Mouse (Mus musculus) lung, adult 18-20 months (tissue): ENCODE measurements around the gene Nfib.

Source experiments
- DNase-seq, 2 experiments: peaks; one replicate each; pipeline ENCODE4 v3.0.0; 2022; ENCODE audit warnings: mixed read lengths in 2 of 2

Nfib gene

DNA sequence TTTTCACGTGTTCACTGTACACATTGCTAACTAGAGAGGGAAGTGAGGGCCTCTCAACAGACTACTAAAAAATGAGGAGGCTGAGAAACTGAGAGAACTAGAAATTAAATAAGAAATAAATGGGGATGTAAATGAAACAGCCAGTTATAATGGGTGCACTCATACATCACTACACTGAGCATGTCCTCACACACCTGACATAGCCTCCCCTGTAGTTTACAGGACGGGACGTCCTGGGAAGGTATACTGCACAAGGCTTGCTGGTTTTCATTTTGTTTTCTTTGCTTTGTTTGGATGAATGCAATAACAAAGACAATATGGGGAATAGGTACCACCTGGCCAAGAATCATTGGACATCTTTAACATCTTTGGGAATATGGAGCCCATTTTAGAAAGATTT, 211.1 kb downstream of the Nfib start:
- no peak for DNase-seq

DNA sequence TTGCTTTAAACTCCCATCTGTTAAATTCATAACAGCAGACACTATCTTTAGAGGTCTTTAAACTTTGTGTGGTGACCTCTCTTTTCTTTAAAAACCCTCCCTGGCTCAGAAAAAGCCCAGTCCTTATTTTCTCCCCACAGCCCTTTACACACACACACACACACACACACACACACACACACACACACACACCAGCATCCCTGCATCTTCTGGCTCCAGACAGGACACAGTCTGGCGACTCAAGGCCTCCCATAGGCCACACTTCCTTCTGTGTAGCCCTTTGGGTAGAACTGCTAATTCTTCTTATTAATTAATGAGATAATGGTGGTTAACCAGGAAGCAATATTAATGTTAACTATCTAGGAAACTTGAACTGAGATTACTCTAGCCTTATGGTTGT, 211.7 kb downstream of the Nfib start:
- DNase-seq, result no peak

DNA sequence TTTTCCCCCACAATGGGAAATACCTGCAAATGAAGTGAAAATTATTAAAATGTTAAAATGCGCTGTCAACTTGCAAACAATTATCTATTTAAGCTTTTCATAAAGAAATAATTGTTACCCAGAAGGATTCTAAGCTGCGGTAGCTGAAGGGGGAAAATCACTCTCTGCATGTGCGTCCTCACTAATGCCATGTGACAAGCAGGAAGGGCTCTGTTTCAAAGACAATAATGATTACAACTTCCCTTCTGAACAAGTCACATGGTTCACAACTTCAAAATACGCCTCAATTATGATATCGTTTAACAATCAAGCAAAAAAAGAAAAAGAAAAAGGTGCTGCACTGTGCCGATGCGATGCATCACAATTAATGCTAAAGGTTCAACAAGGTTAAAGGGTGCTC, 212.2 kb downstream of the Nfib start:
- no peak for DNase-seq

DNA sequence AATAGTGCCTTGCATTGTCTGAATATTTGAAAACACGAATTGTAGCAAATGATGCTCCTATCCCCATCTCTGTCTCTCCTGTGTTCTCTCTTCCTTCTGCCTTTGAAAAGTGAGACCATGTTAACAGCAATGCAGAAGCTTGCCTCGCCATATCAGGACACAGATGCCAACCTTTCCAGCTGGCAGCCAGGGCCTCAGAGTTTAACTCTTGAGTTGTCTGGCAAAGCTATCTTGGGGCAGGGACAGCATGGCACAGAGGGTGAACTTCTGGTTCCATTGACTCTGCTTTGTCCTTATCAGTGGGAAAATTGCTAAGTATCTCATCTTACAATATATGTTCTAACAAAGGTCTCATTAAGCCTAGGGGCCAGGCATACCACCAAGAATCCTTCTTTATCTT, 212.8 kb downstream of the Nfib start:
- no peak for DNase-seq

DNA sequence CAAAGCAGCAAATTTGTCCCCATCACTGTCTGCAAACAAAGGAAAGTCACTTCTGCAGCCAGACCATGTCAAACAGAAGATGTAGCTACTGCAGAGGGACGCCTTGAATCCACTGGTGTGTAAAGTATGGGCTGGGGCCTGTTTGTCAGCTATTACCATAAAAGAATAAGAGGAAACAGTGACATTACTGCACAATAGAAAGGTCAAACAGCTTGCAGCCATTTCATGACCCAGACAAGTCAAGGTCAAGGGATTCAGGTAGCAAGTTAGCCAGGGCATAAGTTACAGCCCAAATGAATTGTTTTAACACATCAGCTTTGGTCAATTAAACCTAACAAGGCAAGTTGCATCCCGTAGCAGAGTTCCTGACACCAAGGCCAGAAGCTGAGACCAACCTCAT, 215.6 kb downstream of the Nfib start:
- no peak for DNase-seq

DNA sequence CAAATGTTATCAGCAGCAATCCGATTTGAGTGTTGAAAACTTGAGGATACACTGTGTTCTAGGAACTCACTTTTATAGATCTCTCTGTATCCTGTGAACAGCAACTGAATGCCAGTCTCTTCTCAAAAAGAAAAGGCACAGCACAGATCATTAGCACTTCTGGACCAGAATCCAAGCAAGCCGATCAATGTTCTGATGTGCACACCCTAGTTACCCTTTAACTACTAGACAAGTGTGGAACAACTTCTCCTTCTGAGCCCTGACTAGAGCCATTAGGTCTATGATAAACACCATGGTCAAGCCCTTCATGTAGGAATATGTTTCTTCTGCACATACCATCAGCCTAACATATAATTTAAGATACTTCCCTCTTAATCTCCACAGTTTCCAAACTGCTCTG, 219.6 kb downstream of the Nfib start:
- DNase-seq, result no peak

DNA sequence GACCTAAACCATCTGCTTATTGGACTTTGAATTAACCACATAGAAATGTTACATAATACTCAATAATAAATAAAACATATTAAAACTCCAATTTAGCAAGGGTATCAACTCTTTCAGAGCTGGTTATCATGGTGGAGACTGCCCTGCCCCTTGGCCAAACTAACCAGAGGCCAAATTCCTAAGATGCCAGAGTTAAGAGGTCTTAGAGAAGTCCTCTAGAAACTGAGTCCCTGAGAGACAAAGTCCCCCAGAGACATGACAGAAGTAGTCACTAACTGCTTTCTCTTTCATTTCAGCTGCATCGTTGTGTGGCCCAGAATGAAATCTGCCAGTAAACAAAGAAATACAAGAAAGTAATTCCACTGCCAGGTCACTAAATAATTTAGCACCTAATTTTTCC, 221.7 kb downstream of the Nfib start:
- DNase-seq, result no peak

DNA sequence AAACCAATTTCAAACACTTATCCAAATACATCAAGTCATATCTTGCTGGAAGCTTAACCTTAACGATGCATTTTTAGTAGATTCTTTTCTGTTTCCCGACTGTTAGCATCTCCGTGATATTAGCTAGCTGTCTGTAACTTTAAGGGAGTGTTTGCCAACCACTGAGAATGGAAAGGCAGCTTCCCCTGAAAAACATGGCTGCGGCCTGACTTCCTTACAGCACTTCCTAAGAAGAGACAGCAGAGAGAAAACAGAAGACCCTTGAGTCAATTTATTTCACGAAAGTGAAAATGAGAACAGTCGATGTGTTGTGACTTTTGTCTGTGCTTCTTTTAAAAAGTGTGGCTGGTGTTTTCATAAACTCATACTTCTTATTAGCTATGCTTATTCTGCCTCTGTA, 222.3 kb downstream of the Nfib start:
- DNase-seq, result no peak

DNA sequence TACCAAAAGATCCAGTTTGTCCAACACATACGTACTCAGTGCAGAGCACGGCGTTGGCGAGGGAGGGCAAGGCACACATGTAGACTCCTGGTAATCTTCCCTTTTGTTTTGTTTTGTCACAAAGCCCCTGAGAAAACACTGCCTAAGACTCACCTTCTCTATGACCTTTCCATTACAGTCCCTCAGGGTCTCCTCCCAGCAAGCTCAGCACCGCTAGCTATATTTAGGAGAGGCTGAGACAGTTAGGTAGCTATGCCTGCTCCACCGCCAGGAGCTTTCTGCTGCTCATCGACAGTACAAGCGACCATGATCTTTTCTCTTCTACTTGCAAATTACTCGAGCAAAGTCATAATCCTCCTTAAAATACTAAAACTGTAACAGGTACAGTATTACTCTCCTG, 224.9 kb downstream of the Nfib start:
- DNase-seq, result no peak

DNA sequence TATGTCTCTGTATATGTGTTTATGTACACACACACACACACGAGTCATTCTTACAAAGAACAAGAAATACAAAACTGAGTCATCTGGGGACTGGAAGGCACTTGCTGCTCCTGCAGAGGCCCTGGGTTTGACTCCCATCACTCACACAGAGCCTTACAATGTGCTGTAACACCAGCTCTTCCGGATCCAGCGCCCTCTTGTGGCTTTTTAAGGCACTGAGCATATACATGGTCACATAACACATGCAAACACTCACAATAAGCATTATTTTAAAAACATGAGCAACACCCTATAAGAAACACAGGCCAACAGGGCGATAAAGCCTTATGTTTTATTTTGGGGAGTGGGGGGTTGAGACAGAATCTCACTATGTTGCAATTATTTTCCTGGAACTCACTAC, 226.2 kb downstream of the Nfib start:
- DNase-seq, result no peak

DNA sequence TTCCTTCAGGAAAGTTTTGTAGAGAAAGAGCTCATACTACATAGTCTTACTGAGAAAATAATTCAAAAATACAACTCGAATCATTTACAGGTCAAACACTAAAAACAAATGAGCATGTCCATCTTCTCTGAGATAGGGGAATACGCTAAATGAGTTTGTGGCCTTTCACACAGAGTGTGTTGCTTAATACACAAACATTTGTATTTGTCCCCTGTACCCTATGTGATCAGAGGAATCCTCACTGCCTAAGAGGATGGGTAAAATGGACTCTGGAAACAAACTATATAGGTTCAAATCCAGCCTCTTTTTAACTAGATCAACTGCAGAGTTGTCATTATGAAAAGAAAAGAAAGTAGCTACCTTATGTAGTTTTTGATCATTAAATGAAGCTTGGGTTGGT, 227.8 kb downstream of the Nfib start:
- no peak for DNase-seq

DNA sequence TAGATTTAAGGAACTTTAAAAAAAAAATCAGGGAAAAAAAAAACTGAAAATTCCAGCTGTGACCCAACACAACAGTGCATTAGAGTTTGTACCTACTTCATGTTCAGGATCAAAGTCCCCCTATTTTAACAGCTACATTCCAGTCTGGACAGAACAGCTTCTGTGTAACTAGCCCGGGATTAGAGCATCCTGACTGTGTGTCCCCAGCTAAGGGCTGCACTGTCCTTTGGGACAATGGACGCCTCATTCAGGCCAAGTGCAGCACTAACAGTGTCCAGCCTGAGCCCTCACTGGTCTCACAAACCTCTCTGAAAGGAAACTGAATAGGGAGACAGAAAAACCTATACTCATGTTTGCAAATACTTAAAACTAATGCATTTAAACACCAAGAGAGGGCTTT, 229.1 kb downstream of the Nfib start:
- no peak for DNase-seq

DNA sequence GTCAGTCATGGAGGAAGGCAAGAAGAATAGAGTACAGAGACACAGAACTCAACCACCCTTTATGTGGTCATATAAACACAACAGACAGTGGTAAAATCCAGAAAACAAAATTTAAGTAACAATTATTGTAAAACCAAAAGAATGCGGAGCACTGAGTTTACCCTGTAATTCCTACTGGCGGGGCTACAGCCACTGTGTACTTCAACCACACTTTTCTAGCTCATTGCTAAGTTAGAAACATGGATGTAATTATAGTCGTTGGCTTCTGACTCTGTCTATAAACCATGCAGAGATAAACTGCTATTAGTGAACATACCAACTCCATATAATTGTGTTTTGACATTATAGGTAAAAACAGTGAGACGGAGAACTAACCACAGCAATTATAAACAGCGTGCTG, 231.2 kb downstream of the Nfib start:
- DNase-seq, result no peak

DNA sequence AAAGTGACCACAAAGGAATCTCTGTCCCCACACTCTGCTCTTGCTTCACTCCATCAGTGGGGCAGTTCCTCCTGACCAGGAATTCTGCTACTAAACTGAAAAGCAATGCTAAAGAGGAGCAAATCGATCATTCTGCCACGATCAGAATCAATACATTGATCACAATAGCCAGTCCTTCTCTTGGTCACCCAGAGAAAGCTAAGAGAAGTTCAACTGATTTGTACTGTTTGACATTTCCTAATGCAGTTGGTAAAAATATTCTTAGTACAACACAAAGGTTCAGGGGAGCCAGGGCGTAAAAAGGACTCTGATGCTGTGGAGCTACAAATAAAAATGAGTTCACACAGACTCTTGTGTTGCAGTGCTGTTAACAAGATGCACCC, 234.6 kb downstream of the Nfib start:
- no peak for DNase-seq

DNA sequence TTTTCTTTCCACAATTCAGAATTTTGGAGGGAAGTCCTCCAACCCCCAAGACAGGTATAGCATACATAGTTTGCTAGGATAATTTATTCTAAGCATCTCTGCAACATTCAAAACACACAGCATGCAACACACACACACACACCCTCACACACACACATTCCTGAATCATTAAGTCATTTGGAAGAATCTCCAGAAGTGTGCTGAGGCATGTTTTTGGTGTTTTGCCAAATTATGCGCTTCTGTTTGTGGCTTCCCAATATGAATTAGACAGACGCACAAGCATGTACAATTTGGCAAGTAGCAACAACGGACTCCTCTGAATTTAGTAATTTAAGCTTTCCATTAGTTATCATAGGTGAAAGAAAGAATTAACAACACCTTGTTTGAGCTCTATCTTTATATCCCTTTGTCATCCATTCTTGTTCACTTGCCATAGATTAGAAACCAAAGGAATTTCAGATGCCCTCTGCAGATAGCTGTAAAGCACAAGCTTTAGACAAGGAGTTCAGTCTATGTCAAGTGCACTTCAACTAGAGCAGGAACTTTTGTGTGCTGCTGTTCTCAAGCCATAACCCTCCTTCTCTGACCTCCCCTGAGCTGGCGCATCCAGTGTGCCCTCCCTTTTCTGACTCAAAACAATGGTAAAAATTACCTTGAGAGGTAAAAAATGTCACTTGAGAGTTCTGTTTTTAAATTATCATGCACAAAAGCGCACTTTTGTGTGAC, 235.2 kb downstream of the Nfib start:
- DNase-seq, result no peak

DNA sequence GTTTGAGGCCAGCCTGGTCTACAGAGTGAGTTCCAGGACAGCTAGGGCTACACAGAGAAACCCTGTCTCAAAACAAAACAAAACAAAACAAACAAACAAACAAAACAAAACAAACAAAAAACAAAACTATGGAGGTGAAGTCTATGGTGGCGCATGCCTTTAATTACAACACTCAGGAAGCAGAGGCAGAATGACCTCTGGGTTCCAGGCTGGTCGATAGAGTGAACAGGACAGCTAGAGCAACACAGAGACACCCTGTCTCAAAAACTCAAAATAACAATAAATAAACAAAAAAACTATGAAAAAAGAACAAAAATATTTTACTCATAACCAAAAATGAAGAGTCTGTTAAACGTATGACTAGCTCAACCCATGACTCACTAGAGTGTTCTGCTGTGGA, 236.6 kb downstream of the Nfib start:
- no peak for DNase-seq

DNA sequence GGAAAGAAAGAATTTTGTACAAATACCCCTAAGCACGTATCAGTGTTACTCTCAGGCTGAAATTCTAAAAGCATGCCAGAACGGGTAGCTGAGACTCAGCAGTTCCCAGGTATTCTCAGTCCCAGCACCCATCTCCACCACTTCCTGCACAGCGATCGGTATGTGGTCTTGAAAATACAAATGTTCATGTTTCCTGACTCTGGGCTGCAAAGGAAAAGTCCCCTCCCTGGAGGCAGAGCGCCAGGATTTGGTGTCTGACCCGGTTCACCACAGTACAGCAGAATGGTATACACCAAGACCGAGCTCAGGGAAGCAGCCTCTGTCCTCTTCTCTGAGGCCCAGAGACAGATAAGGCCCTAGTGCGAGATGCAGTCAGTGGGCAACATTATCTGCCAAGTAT, 238.8 kb downstream of the Nfib start:
- DNase-seq, result peak; percentile 70 to 77

DNA sequence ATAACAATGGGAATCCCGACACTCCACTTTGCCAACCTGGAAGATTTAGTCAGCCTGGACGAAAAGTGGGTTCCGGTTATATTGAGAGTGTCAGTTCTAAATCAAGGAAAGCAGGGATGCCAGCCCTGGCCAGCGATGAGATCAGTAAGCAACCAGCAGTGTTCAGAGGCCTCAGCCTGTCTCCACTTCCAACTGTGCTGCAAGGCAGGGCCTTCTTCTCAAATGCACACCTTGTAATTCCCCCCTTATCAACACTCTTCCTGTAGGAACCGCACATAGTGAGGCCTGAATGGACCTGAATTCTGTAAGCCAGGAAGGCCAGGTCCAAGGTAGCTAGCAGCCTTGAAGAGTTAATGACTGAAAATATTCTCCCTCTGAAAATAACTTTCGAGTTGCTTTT, 239.4 kb downstream of the Nfib start:
- DNase-seq, result no peak

DNA sequence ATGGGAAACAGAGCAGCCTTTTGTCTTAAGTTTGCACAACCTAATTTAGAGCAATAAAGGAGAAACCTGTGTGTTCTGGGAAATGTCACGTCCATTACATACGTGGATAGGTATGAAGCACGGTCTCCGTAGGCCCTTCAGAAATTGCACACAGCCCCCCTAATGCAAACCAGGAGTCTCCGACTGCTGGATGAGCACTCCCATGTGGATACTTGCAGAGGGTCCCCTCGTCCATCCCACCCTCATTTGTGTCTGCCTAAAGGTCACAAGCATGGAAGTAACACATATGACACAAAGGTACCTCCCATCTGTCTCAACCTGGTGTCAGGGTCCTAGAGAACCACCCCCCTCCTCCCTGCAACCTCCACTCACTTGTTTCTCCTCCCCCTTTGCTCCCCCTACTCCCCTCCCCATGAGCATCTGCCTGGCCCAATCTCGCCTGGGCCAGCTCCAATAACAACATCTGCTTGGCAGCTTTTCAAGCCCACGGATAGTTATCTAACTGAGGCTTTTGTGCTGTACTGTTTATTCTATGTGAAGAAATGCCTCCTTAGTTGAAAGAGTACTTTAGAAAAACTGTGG, 241.4 kb downstream of the Nfib start:
- DNase-seq, result peak; percentile 67 to 77

DNA sequence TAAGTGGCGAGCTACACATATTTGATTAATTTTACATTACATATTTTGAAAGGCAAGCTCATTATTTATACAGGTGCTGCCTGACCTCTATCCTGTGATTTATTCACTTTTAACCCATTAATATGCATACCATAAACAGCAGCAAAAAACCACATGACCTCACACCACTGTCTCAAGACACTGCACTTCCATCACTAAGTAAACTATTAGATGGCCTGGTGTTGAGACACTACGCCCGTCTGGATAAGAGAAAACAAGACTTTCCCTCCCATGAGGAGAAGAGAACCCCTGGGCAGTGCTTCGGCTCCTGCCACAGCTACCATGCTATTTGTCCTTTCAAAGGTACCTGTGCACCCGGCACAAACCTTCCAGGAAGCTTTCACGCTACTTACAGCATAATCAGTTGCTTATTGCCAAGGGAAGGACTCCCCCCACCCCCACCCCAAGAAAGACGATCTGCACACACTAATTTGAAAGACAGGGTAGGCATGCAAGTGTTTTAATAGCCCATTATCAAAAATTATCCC, 242.3 kb downstream of the Nfib start:
- no peak for DNase-seq

DNA sequence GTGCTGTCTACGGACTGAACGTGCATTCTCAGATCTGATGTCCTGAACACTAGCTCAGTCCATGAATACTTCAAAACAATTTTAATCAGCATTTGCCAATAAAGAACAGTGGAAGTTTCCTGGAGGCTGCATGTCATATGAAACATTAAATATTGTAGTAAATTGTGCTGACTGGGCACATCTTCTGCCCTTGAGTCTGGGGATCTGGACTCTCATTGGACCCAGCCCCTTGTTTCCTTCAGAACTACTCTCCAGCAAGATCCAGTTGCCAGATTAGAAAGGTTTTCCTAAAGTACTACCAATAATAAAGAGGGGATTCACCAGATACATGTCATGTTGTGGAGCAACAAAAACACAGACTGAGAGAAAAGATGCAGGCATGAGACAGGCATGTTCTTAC, 243.9 kb downstream of the Nfib start:
- DNase-seq, result no peak

DNA sequence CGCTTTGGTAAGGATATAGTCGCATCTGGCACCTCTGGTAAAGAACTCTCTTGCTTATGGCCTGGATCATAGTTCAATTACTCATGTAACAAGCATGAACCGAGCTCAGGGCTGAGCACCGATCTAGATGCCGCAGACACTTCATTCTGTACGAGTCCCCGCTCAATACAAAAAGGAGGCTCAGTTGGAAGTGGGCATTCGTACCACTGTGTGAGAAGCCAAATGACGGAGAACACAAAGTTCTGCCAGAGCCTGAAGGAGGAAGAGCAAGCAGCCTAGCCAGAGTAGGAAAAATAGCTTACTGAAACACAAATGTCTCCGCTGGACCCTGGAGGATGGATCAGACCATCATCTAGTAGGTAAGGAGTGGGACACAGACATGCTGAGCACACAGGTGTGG, 246.7 kb downstream of the Nfib start:
- DNase-seq, result no peak

DNA sequence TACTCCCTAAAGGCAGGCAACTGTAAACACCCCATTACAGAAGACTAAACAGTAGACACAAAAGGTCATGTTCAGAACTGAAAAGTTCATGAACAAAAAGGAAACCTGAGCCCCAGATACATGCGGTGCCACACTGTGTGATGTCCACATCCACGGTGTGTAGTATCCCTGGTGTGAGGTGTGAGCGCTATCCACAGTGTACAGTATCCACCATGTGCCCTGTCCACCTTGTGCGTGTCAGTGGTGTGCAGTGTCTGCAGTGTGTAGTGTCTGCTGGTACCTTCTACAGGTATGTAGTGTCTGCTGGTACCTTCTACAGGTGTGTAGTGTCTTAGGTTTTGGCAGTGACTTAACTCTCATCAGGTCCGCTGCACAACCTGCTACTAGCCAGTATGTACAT, 248.6 kb downstream of the Nfib start:
- DNase-seq, result no peak

DNA sequence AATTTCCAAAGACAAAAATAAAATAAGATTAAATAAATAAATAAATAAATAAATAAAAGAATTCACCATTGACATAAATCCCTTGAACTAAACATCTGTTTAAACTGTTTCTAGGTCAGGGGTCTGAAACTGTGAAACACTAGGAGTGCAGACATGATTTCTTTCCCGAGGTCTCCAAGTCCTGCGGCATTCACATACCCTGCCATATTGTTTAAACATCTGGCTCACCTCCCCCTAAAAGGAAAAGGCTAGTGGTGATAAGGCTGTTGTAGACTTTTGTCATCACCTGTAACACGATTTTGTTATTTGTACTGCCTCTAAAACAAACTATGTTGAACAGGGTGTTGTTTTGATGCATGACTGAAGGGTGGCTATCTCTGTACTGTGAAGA, 249.2 kb downstream of the Nfib start:
- no peak for DNase-seq
